Mouse (Mus musculus) limb, embryonic 14.5 days (tissue): ENCODE data around the gene Cops4. TPM values are rescaled to one million over a fixed set of nuclear protein-coding genes. Genes with fewer than 3 reads are reported as not detected.

Source experiments
- ATAC-seq: fragments of 200-750 bp; cut with Nextera tagmentation; 2 replicates; pipeline ENCODE4 v1.8.0; 2017; ENCODE audit warnings: low read depth, moderate number of reproducible peaks, moderate TSS enrichment; ENCODE audit not compliant: low FRiP score
- DNase-seq: peaks from one replicate; pipeline ENCODE4 v3.0.0-alpha.2; 2015; ENCODE audit warnings: low spot score
- H3K27ac ChIP-seq: fragments of 300-500 bp; sonication (generic); replicated peaks from 2 replicates; pipeline ENCODE4 v1.5.1; 2014; ENCODE audit warnings: low read depth, mild to moderate bottlenecking, low read length, moderate library complexity, mixed read lengths
- H3K27me3 ChIP-seq: fragments of 300-500 bp; sonication (generic); 2 replicates; pipeline ENCODE4 v1.6.1; 2014; ENCODE audit warnings: low read length, mixed read lengths; ENCODE audit not compliant: control insufficient read depth, insufficient read depth
- H3K36me3 ChIP-seq: fragments of 300-500 bp; sonication (generic); 2 replicates; pipeline ENCODE4 v1.6.1; 2014; ENCODE audit warnings: mild to moderate bottlenecking, low read length, moderate library complexity, mixed read lengths; ENCODE audit not compliant: control insufficient read depth, insufficient read depth
- H3K4me1 ChIP-seq: fragments of 300-500 bp; sonication (generic); 2 replicates; pipeline ENCODE4 v1.6.1; 2014; ENCODE audit warnings: antibody characterized with exemption, low read length, mixed read lengths; ENCODE audit not compliant: control insufficient read depth, insufficient read depth
- H3K4me2 ChIP-seq: fragments of 300-500 bp; sonication (generic); replicated peaks from 2 replicates; pipeline ENCODE4 v1.6.1; 2014; ENCODE audit warnings: low read depth, mild to moderate bottlenecking, low read length, moderate library complexity; ENCODE audit not compliant: severe bottlenecking
- H3K4me3 ChIP-seq: fragments of 300-500 bp; sonication (generic); replicated peaks from 2 replicates; pipeline ENCODE4 v1.5.1; 2014; ENCODE audit warnings: low read length
- H3K9ac ChIP-seq: fragments of 300-500 bp; sonication (generic); 2 replicates; pipeline ENCODE4 v1.6.1; 2014; ENCODE audit warnings: mild to moderate bottlenecking, low read depth, low read length, moderate library complexity; ENCODE audit not compliant: severe bottlenecking
- H3K9me3 ChIP-seq: fragments of 300-500 bp; sonication (generic); 2 replicates; pipeline ENCODE4 v1.6.1; 2016; ENCODE audit warnings: low read length; ENCODE audit not compliant: control insufficient read depth
- POLR2A ChIP-seq: fragments of 200-500 bp; IDR thresholded peaks from 2 replicates; pipeline ENCODE4 v1.8.0; 2012; ENCODE audit warnings: inconsistent platforms, mild to moderate bottlenecking, moderate library complexity, borderline replicate concordance; ENCODE audit not compliant: insufficient read depth, insufficient read length; ENCODE audit errors: extremely low read depth
- WGBS: fragments of 180-500 bp; shearing (Covaris S2); extraction: QIAGEN DNeasy Blood & Tissue Kit; methylation state at CpG from one replicate; pipeline ENCODE4 v1.1.7; 2014; 5-methylcytosine and 5-hydroxymethylcytosine counted together
- microRNA-seq: library from miRNA; unstranded; fragments of <30 nt; microRNA quantifications from one replicate; pipeline ENCODE4, GENCODE M21; 2016
- polyA plus RNA-seq, 2 experiments: library from polyadenylated mRNA; depleted of rRNA in 1 of 2; stranded (reverse) in 1 of 2; unstranded in 1 of 2; fragments of >200 nt; fragmentation: Nextera tagmentation in 1 of 2; extraction: Ambion mirVana in 1 of 2; gene quantifications; 2 replicates each; pipeline versions ENCODE4 v1.2.1 to v1.2.3; 2012 to 2014

Cops4 gene
- polyA plus RNA-seq, 2 experiments: 84.3 to 197 TPM

DNA sequence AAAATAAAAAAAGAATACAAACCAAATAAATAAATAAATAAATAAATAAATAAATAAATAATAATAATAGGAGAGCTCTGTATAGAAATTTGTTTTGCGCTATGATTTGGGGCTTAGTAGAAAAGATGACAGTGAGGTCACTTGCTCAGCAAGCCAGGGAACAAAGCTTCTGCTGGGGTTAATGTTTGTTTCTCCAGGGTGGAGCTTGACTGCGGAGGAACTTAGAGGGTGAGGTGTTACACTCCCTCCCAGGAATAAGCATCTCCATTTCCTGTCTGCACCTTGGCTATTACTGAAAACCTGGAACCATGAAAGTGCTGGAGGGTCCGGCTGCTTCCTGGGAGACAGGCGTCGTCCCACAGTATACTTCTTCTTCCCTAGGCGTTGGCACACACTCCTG is 77.9 kb downstream of the Cops4 start:
- Histone ChIP-seq H3K9ac (no peak overlapping the region), H3K27me3 (no peaks in the 10 kb centered on the region), H3K27ac (no peak overlapping the region), H3K4me2 (no peak overlapping the region), H3K4me1 (no peaks in the 10 kb centered on the region), H3K4me3 (no peak overlapping the region), H3K36me3 (no peaks in the 10 kb centered on the region), H3K9me3 (peaks cover 4% of the 10 kb centered on the region; the same call in 1 of the 2 replicates)
- 83% methylated on average over 6 of the region's 6 CpGs for WGBS
- DNase-seq (no peak), ATAC-seq (no peak)
- no peak for TF ChIP-seq POLR2A

Small RNAs within 50 kb of the gene (microRNA-seq; reads per million reads assigned to microRNA genes)
- gene Gm23222: not detected

Other genes with a start within 250 kb of the Cops4 start
- 320 and 450 TPM in 2 replicates for gene Sec31a, start 102.1 kb upstream of the Cops4 start, polyA plus RNA-seq (2012; rRNA removed)
- 262 and 268 TPM in 2 replicates for gene Sec31a, start 102.1 kb upstream of the Cops4 start, polyA plus RNA-seq (2014; fragmentation: Nextera tagmentation; extraction: Ambion mirVana)
- 10.4 and 10.6 TPM in 2 replicates for gene Lin54, start 17.7 kb upstream of the Cops4 start, polyA plus RNA-seq (2012; rRNA removed)
- gene Lin54, start 17.7 kb upstream of the Cops4 start, polyA plus RNA-seq (2014; fragmentation: Nextera tagmentation; extraction: Ambion mirVana): 13.4 and 14.1 TPM in 2 replicates
- 8.1 and 11.7 TPM in 2 replicates for gene Plac8, start 53.9 kb downstream of the Cops4 start, polyA plus RNA-seq (2012; rRNA removed)
- 5.4 and 5.7 TPM in 2 replicates for gene Plac8, start 53.9 kb downstream of the Cops4 start, polyA plus RNA-seq (2014; fragmentation: Nextera tagmentation; extraction: Ambion mirVana)
- 91.2 and 116 TPM in 2 replicates for gene Coq2, start 156.8 kb downstream of the Cops4 start, polyA plus RNA-seq (2012; rRNA removed)
- 56.2 and 63.1 TPM in 2 replicates for gene Coq2, start 156.8 kb downstream of the Cops4 start, polyA plus RNA-seq (2014; fragmentation: Nextera tagmentation; extraction: Ambion mirVana)
- gene Hpse, start 201.4 kb downstream of the Cops4 start, polyA plus RNA-seq (2012; rRNA removed): 4.5 and 4.9 TPM in 2 replicates
- 3.9 and 4.4 TPM in 2 replicates for gene Hpse, start 201.4 kb downstream of the Cops4 start, polyA plus RNA-seq (2014; fragmentation: Nextera tagmentation; extraction: Ambion mirVana)